Mouse (Mus musculus): Measurements from ENCODE around the gene Dnah11.

GRCm38 (mm10) chr12:117867708-117868564 lies 330.9 kb downstream of the Dnah11 start:
- TF ChIP-seq POLR2A (IDR thresholded peaks at IDR 0.05; ENCODE audit: insufficient read depth, low read depth, low read length), result no peak
- no peak for TF ChIP-seq CTCF (IDR thresholded peaks at IDR 0.05; ENCODE audit: insufficient read depth, low read depth, low read length)

Measured in olfactory bulb, adult 2 months (tissue).